Mouse (Mus musculus): Measurements from ENCODE around the gene Gm43738. TPM values are rescaled to one million over a fixed set of nuclear protein-coding genes. Genes with fewer than 3 reads are reported as not detected.

The Gm43738 gene
- polyA plus RNA-seq, 1 experiment: not detected

- H3K27me3 ChIP-seq (ENCODE audit: control insufficient read depth, insufficient read depth, low read length, poor library complexity, severe bottlenecking): no peaks in the 10 kb centered on the region
- no peaks in the 10 kb centered on the region for H3K4me1 ChIP-seq (ENCODE audit: control insufficient read depth, insufficient read depth, low read length)
- no peaks in the 10 kb centered on the region for H3K9me3 ChIP-seq (replicated peaks; ENCODE audit: control insufficient read depth, insufficient read depth, low read length, poor library complexity, severe bottlenecking)
- TF ChIP-seq CTCF (IDR thresholded peaks at IDR 0.05; ENCODE audit: low read depth, low read length): no peak
- TF ChIP-seq EP300 (IDR thresholded peaks at IDR 0.05; ENCODE audit: insufficient read depth, low read depth, low read length): no peak
- no peak for TF ChIP-seq POLR2A (IDR thresholded peaks at IDR 0.05; ENCODE audit: insufficient read depth, low read length)
- H3K27ac ChIP-seq (ENCODE audit: insufficient read depth, low read length): no peak overlapping the region
- H3K36me3 ChIP-seq (ENCODE audit: control insufficient read depth, insufficient read depth, low read length, poor library complexity, severe bottlenecking): peaks cover 22% of the 10 kb centered on the region
- no peak overlapping the region for H3K9ac ChIP-seq (ENCODE audit: low read depth, poor library complexity, severe bottlenecking)
- no peak overlapping the region for H3K4me3 ChIP-seq (ENCODE audit: low read depth, low read length)
Observed at GRCm38 (mm10) chr3:89058361-89058760, 42.5 kb downstream of the Gm43738 start.

DNA sequence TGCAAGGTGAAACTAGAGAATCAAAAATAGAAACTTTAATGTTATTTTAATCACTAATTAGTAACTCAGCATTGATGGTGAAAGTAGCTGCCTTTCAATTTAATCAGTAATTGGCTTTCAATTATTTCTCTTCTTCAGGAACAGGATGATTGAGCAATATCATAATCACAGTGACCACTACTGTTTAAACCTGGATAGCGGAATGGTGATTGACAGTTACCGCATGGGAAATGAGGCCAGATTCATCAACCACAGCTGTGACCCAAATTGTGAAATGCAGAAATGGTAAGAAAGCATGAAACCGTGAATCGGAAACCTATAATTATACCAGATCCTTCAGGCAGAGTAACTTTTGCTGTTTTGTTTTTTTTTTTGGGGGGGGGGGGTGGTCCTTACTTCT, 57.5 kb downstream of the Gm43738 start:
- no peak overlapping the region for H3K4me3 ChIP-seq (ENCODE audit: low read depth, low read length)
- H3K9ac ChIP-seq (ENCODE audit: low read depth, poor library complexity, severe bottlenecking): no peak overlapping the region
- no peaks in the 10 kb centered on the region for H3K4me1 ChIP-seq (ENCODE audit: control insufficient read depth, insufficient read depth, low read length)
- H3K36me3 ChIP-seq (ENCODE audit: control insufficient read depth, insufficient read depth, low read length, poor library complexity, severe bottlenecking): peaks cover 19% of the 10 kb centered on the region
- H3K27me3 ChIP-seq (ENCODE audit: control insufficient read depth, insufficient read depth, low read length, poor library complexity, severe bottlenecking): no peaks in the 10 kb centered on the region
- H3K27ac ChIP-seq (ENCODE audit: insufficient read depth, low read length): no peak overlapping the region
- H3K9me3 ChIP-seq (replicated peaks; ENCODE audit: control insufficient read depth, insufficient read depth, low read length, poor library complexity, severe bottlenecking): no peaks in the 10 kb centered on the region
- TF ChIP-seq POLR2A (IDR thresholded peaks at IDR 0.05; ENCODE audit: insufficient read depth, low read length) (no peak), EP300 (IDR thresholded peaks at IDR 0.05; ENCODE audit: insufficient read depth, low read depth, low read length) (no peak), CTCF (IDR thresholded peaks at IDR 0.05; ENCODE audit: low read depth, low read length) (no peak)

Other genes starting within 250 kb of the Gm43738 start
- gene Msto1, start 187.1 kb downstream of the Gm43738 start, polyA plus RNA-seq (2011; ENCODE audit: insufficient read depth, insufficient read length, low read depth, missing spikeins): 46.4 and 50.8 TPM in 2 replicates
- 20.8 and 22.4 TPM in 2 replicates for gene Ash1l, start 150.5 kb downstream of the Gm43738 start, polyA plus RNA-seq (2011; ENCODE audit: insufficient read depth, insufficient read length, low read depth, missing spikeins)
- gene Dap3, start 149.9 kb downstream of the Gm43738 start, polyA plus RNA-seq (2011; ENCODE audit: insufficient read depth, insufficient read length, low read depth, missing spikeins): 175 and 180 TPM in 2 replicates
- gene Rusc1, start 7.8 kb downstream of the Gm43738 start, polyA plus RNA-seq (2011; ENCODE audit: insufficient read depth, insufficient read length, low read depth, missing spikeins): 10.7 and 13.6 TPM in 2 replicates
- 260 and 266 TPM in 2 replicates for gene Fdps, start 860 bp upstream of the Gm43738 start, polyA plus RNA-seq (2011; ENCODE audit: insufficient read depth, insufficient read length, low read depth, missing spikeins)
- 0.21 TPM in 1 of 2 replicates, not detected in the other for gene Pklr, start 35.0 kb upstream of the Gm43738 start, polyA plus RNA-seq (2011; ENCODE audit: insufficient read depth, insufficient read length, low read depth, missing spikeins)
- gene Hcn3, start 59.1 kb upstream of the Gm43738 start, polyA plus RNA-seq (2011; ENCODE audit: insufficient read depth, insufficient read length, low read depth, missing spikeins): 2.2 and 4.7 TPM in 2 replicates
- gene Clk2, start 63.7 kb upstream of the Gm43738 start, polyA plus RNA-seq (2011; ENCODE audit: insufficient read depth, insufficient read length, low read depth, missing spikeins): 79.4 and 82.9 TPM in 2 replicates
- 74.8 and 75.7 TPM in 2 replicates for gene Scamp3, start 76.4 kb upstream of the Gm43738 start, polyA plus RNA-seq (2011; ENCODE audit: insufficient read depth, insufficient read length, low read depth, missing spikeins)
- 21.7 and 25.7 TPM in 2 replicates for gene Fam189b, start 82.0 kb upstream of the Gm43738 start, polyA plus RNA-seq (2011; ENCODE audit: insufficient read depth, insufficient read length, low read depth, missing spikeins)
- gene Gba, start 101.8 kb upstream of the Gm43738 start, polyA plus RNA-seq (2011; ENCODE audit: insufficient read depth, insufficient read length, low read depth, missing spikeins): 31.5 and 32.6 TPM in 2 replicates
- 8.1 and 10.4 TPM in 2 replicates for gene Thbs3, start 114.1 kb upstream of the Gm43738 start, polyA plus RNA-seq (2011; ENCODE audit: insufficient read depth, insufficient read length, low read depth, missing spikeins)
- gene Mtx1, start 126.0 kb upstream of the Gm43738 start, polyA plus RNA-seq (2011; ENCODE audit: insufficient read depth, insufficient read length, low read depth, missing spikeins): 136 and 143 TPM in 2 replicates
- 1.5 and 1.6 TPM in 2 replicates for gene Muc1, start 128.0 kb upstream of the Gm43738 start, polyA plus RNA-seq (2011; ENCODE audit: insufficient read depth, insufficient read length, low read depth, missing spikeins)
- gene Krtcap2, start 144.9 kb upstream of the Gm43738 start, polyA plus RNA-seq (2011; ENCODE audit: insufficient read depth, insufficient read length, low read depth, missing spikeins): 163 and 164 TPM in 2 replicates
- gene Trim46, start 145.2 kb upstream of the Gm43738 start, polyA plus RNA-seq (2011; ENCODE audit: insufficient read depth, insufficient read length, low read depth, missing spikeins): 5.7 and 7.1 TPM in 2 replicates
- gene Dpm3, start 158.3 kb upstream of the Gm43738 start, polyA plus RNA-seq (2011; ENCODE audit: insufficient read depth, insufficient read length, low read depth, missing spikeins): 36.7 and 59.9 TPM in 2 replicates
- 34.5 and 35.7 TPM in 2 replicates for gene Slc50a1, start 169.5 kb upstream of the Gm43738 start, polyA plus RNA-seq (2011; ENCODE audit: insufficient read depth, insufficient read length, low read depth, missing spikeins)
- gene Efna1, start 180.0 kb upstream of the Gm43738 start, polyA plus RNA-seq (2011; ENCODE audit: insufficient read depth, insufficient read length, low read depth, missing spikeins): 8.3 and 11.0 TPM in 2 replicates
- 17.2 and 18.9 TPM in 2 replicates for gene Efna3, start 221.9 kb upstream of the Gm43738 start, polyA plus RNA-seq (2011; ENCODE audit: insufficient read depth, insufficient read length, low read depth, missing spikeins)
- 14.6 and 16.7 TPM in 2 replicates for gene Efna4, start 236.9 kb upstream of the Gm43738 start, polyA plus RNA-seq (2011; ENCODE audit: insufficient read depth, insufficient read length, low read depth, missing spikeins)
- gene Adam15, start 248.9 kb upstream of the Gm43738 start, polyA plus RNA-seq (2011; ENCODE audit: insufficient read depth, insufficient read length, low read depth, missing spikeins): 25.2 TPM in 2 replicates

Measured in ES-Bruce4 (cell line).